Mouse (Mus musculus): ENCODE measurements around the gene Gm49388.

DNA sequence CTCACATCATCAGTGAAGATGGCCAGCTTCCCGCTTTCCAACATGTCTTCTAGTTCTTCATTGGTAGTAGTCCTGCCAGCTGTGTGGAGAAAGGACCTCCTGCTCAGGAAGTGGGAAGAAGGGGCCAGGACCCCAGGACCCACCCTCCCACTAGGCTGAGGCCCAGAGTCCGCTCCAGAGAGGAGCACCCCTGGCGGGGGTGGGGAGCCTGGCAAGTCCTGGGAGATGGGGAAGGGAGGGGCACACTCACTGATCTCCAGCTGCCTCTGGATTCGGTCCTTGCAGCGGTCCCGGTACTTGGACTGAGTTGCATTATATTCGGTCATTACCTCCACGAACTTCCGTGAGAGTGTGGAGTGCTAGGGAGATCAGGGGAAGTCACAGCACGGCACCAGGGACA is 25.2 kb downstream of the Gm49388 start:
- TF ChIP-seq CTCF (IDR thresholded peaks at IDR 0.05; ENCODE audit: low read depth) (no peak), EP300 (optimal IDR thresholded peaks at IDR 0.05) (no peak)
